Mouse (Mus musculus): Measurements from ENCODE around the gene Kat5. TPM values are rescaled to one million over a fixed set of nuclear protein-coding genes. Genes with fewer than 3 reads are reported as not detected.
A peak's percentile ranks its signal among the peaks of the same experiment; 100 is the strongest.

Gene Kat5
- total RNA-seq, 1 experiment from 2014 or later, result 89.0 TPM

DNA sequence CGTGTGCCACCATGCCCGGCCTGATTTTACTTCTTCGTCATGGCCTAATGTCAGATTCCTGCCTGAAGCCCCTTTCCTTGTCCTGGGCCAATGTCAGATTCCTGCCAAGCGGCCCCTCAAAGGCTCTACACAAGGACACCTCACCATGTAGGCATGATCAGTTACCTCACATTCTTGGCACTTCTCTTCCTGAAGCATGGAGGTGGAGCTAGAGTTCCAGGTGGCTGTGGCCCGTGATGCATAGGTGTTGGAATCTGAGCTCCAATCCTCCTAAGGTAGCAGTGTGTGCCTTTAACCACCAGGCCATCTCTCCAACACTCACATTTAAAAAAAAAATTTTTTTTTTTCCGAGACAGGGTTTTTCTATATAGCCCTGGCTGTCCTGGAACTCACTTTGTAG, 29.3 kb downstream of the Kat5 start:
- ATAC-seq (ENCODE audit: extremely low read depth, insufficient number of reproducible peaks, low FRiP score, poor library complexity, severe bottlenecking), result no peak

DNA sequence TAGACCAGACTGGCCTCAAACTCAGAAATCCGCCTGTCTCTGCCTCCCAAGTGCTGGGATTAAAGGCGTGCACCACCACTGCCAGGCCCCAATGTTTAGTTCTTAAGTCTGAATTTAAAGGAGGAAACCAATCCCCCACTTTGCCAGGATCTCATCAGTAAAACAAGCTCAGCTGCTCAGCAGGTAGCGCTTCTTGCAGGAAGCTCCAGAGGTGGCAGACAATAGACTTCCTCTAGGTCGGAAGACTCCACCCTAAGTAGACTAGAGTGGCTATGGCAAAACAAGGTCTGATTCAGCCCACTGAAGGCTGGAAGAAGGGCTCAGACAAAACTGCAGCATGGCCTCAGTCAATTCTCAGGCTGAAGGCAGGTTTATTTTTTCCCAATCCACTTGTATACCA, 30.1 kb downstream of the Kat5 start:
- ATAC-seq (ENCODE audit: extremely low read depth, insufficient number of reproducible peaks, low FRiP score, poor library complexity, severe bottlenecking), result no peak

DNA sequence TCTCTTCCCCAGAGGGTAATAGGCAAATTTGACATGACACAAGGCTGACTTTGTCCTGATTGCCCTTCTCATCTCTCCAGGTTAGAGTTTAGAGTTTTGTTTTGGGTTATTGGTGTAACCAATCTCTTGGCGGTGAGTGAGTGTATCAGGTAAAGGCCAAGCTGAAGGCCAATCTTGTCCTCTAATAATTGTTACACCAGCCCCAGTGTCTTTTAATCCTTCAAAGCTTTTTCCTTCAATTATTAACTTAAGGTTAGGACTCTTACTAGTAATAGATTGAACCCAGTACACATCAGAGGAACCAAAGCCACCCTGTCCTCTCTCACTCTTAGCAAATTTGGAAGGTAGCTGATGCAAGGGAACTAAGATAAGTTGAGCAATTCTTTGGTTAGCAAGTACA, 34.7 kb downstream of the Kat5 start:
- ATAC-seq (ENCODE audit: extremely low read depth, insufficient number of reproducible peaks, low FRiP score, poor library complexity, severe bottlenecking), result no peak

DNA sequence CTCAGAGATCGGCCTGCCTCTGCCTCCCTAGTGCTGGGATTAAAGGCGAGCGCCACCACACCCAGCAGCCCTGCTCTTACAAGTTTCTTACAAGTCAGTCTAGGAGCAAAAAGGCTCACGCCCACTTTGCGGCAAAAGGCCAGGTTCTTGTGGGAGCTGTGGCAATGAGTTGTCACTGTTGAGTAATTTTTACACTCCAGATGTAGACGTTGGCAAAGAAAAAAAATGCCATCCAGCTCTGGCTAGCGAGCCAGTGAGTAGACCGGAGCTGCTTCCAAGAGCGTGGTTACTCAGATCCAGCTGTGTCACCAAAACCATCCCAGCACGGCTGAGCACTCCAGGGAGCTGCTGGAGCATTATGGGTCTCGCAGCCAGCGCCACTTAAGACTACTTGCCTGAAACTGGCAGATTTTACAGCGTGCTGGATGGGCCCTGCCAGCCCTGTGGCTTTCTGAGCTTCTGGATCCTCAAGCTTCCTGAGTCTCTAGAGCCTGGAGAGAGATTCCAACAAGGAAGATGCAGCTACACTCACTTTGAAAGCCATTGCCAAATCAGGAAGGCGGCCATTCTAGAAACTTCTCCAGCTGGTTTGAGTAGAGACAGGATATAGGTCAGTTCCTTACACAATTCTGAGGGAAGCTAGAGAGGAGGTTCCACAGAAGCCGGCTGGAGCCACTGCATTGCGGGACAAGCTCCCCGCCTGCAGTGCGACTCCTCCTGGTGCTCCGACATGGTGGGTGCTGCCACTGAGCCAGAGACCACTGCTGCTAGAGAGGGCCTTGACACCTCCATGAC, 37.5 kb downstream of the Kat5 start:
- ATAC-seq (ENCODE audit: extremely low read depth, insufficient number of reproducible peaks, low FRiP score, poor library complexity, severe bottlenecking), result peak; percentile 13; the same call in 1 of the 2 replicates

DNA sequence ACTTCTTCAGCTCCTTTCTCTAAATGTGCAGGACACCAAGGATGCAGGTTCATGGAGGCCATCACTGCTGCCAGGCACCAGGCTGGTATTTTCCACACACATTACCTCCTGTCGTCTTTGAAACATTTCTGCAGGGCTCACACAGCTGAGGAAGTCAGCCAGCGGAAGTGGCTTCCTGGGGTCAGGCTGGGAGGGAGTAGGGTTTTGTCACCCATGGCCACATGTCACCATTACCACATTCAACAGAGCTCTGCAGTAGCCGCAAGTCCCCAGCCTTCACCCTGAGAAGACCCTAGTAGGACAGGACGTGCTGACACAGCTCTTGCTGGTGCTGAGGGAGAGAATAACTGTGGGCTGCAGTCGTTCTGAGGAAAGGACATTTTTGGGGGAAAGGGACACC, 38.2 kb downstream of the Kat5 start:
- peak; percentile 44; the same call in 1 of the 2 replicates for ATAC-seq (ENCODE audit: extremely low read depth, insufficient number of reproducible peaks, low FRiP score, poor library complexity, severe bottlenecking)

DNA sequence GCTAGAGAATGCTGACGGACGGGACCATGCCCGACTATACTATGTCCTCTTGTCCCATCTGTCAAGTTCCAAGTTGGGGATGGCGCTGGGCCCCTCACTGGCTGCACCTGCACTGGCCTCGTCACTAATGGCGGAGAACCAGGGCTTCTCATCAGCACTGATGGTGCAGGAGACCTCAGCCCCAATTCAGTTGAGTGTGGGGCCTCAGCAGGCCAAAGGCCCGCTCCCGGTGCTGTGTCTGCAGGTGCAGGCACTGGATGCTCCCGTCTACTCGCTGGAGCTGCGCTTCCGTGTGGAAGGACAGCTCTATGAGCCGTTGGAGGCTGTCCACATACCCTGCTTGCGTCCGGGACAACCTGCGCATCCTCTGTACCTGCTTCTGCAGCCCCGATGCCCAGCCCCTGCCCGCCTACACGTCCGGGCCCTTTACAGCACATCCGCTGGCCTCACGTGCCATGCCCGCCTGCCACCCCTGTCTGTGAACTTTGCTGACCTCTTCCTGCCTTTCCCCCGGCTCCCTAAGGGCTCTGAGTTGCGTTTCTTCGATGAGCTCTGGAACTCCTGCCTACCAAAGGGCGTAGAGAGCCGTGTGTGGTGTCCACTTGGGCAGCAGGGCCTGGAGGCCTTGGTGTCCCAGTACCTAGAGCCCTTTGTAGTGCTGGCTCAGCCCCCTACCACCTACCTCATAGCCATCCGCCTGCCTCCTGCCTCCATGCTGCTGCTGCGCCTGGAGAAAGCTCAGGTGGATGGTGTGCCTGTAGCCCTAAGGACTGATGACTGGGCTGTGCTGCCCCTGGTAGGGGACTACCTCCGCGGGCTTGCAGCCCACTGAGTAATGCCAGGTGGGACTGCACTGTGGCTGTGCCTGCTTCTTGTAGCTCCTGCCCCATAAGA, 39.4 kb downstream of the Kat5 start:
- ATAC-seq (ENCODE audit: extremely low read depth, insufficient number of reproducible peaks, low FRiP score, poor library complexity, severe bottlenecking), result no peak

DNA sequence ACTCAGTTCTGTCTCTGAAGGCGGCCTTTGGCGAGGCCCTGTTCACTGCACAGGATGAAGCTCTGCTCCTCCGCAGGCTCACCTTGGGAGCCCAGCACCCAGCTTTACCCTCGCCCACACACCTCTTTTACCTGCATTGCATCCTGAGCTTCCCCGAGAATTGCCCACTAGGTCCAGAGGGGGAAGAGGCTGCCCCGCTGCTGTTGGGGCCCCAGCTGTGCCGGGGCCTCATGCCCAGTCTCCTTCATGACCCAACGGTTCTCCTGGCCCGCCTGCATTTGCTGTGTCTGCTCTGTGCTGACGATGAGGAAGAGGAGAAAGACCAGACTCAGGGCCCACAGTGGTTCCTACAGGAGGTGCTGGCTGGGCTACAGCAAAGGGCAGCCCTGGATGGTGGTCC, 40.5 kb downstream of the Kat5 start:
- ATAC-seq (ENCODE audit: extremely low read depth, insufficient number of reproducible peaks, low FRiP score, poor library complexity, severe bottlenecking), result no peak

DNA sequence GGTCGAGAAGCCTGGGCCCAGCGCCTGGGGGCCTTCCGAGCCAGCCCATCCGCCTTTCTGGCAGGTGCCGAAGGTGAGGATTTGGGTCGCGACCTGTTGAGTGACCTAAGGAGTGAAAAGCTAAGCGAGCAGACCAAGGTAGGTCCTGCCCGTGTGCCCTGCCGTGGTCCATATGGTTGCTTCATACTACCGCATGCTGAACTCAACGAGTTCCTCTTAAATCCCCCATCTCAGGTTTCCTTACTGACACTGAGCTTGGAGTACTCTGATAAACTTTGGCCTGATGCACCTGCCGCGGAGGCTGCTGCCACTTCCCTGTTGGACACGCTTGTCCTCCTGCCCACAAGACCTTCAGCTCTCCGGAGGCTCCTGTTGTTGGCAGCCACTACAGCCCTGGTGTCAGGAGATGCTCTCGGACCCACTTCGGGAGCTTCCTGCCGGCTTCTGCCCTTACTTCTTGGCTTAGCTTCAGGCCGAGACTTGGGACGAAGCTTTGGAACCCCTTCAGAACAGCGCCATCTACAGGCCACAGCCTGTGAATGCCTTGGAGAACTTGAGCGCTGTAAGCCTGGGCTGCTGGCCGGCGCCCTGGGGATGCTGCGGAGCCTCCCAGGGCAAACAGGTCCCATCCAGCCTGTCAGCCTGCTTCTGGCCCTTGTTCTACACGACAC, 41.4 kb downstream of the Kat5 start:
- ATAC-seq (ENCODE audit: extremely low read depth, insufficient number of reproducible peaks, low FRiP score, poor library complexity, severe bottlenecking), result peak; percentile 40

DNA sequence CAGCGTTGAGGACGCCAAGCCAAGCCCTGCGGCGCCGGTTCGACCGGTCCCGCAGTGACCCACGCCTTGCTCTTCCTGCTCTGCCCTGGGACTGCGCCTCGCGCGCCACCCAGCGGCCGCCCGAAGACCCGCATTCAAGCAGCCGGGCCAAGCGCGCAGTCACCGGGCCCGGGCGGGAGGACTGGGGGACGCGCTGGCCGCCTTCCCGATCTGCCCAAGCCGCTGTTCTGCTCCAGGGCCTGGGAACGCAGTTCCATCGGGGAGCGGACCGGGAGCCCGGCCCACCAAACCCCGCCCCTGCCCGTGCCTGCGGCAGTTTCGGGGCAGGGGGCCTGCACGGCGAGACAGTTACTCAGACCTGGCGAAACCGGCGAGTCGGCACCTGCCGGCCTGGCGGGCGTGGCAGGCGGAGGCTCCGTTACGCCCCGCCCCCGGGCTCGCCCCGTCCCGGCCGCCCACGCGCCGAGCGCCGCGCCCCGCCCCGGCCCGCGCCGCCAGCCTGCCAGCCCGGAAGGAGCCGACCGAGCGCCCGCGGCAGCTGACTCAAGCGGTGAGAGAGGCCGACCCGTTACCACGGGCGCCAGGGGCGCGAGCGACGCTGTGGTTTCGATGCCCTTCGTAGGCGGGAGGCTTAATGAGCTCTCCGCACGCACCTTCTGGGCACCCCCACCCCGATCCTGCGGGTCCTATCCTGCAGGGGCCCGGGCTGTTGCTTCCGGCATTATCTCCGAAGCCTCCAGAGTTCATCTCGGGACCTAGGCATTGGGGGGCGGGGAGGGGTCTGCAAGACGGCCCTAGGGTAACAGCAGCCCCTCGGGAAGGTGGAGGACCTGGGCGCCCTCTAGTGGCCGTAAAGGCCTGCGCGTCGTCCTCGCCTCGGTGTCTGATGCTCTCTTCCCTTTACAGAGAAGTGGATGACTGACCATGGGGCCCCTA, 42.2 kb downstream of the Kat5 start, which contains the start of gene Ap5b1:
Gene Ap5b1, plus strand, starts transcription at position 492 of the 936 bp plus-strand sequence.
- peak; percentile 49 for ATAC-seq (ENCODE audit: extremely low read depth, insufficient number of reproducible peaks, low FRiP score, poor library complexity, severe bottlenecking)

DNA sequence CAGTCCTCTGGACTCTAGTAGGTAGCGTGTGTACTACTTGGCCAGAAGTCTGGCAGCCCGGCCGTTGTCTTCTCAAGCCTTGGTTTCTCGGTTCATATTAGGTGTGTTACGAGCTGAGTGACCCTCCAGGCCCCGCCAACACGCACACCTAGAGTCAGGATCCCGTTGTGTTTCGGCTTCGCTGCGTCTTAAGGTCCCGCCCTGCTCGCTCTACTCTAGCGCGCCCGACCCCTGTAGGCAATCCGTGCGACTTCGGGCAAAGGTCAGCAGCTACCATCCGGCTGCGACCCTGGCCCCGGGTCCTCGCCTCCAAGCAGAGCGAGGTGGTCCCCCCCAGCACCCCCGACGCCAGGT, 42.9 kb downstream of the Kat5 start:
- ATAC-seq (ENCODE audit: extremely low read depth, insufficient number of reproducible peaks, low FRiP score, poor library complexity, severe bottlenecking), result no peak

DNA sequence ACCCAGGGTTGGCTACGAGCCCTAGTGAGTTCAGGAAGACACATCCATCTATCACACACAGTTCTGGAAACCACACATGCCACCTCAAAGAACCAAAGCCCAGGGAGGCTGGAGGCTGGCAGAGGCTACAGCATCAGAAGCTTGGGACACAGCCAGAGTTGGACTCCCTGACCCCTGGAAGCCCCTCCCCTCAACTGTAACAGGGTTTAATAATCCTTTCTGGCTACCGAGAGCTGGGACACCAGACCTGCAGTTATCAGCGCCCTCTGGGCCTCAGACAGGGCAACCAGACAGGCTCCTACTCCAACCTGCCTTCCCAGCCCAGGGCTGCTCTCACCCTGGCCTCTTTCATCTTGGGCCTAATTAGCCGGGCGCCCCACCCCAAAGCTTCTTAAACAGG, 43.7 kb downstream of the Kat5 start:
- ATAC-seq (ENCODE audit: extremely low read depth, insufficient number of reproducible peaks, low FRiP score, poor library complexity, severe bottlenecking), result no peak

DNA sequence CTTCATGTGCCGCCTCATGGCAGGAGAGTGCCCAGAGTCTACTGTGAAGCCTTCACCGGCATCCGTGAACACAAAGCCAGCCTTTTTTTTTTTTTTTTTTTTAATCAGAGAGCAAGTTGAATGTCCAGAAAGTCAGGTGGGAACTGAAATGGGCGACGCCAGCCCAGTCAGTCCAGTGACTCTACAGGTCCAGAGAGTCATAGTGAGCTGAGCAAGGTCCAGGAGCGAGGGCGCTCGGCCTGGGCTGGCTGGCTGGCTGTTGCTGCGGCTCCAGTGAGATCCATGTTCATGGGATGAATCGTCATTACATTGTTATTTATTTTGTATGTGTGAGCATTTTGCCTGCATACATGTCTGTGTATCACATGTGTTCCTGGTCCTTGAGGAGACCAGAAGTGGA, 47.3 kb downstream of the Kat5 start:
- no peak for ATAC-seq (ENCODE audit: extremely low read depth, insufficient number of reproducible peaks, low FRiP score, poor library complexity, severe bottlenecking)

DNA sequence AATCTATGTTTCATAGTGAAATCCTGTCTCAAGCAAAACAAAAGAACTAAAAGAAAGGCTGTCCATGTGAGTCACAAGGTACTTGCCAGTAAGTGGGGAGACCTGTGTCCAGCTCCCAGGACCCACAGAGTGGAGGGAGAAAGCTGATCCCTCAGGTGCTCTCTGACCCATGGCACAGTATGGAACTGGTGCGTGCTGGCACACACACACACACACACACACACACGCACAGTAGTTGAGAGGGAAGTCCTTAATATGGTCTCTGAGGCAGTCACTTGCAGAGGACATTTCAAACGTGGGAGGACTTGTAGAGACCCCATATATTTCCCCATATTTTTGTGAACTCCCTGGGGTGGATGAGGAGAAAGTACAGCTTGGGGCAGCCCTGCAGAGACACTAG, 48.2 kb downstream of the Kat5 start:
- ATAC-seq (ENCODE audit: extremely low read depth, insufficient number of reproducible peaks, low FRiP score, poor library complexity, severe bottlenecking), result no peak

DNA sequence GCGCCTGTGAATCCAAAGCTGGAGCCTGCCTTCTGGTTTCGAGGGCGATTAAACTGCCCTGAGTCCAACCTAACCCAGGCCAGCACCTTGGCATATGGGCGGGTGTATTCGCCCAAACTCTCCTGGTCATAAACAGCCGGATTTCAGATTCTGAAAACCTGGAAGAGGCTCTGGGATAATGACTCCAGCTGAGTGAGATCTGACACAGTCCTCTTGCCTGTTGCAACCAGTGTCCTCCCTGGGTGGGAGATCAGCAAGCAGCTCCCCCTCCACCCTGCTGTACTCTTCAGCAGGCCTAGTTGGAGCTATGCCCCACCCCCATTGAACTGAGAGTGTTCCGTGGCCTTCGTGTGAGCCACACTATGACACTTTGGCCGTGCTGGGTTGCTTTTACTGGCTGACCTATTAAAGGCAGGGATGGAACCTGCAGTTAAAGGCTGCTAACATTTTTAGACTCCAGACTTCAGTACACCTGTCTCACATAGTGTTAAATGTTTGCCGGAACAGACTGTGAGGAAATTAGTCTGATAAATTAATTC, 48.7 kb downstream of the Kat5 start:
- no peak for ATAC-seq (ENCODE audit: extremely low read depth, insufficient number of reproducible peaks, low FRiP score, poor library complexity, severe bottlenecking)

DNA sequence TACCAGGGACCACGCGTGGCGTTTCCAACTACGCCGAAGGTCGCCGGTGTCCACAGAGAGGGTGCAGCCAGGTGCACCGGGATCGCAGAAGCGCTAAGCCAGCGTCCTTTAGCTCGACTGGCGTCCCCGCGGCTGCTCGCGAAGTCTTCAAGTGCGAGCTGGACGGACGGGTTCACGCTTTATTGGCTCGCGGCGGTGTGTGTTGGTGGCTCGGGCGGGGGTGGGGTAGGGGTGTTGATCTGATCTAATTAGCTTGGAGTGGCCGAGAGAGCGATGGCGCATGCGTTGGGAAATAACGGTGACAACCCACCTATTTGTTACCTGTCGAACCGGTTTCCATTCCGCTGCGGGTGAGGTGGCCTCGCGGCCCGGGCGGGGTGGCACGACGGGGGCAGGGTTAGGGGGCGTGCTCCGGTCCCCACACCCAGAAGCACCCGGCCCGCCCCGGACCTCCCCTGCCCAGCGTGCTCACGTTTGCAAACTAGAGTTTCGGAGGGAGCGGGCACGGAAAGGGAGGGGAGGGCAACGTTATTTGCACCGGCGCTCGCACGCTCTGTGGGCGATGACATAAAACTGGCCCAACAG, 49.5 kb downstream of the Kat5 start, which contains the start of gene Ovol1:
Gene Ovol1, minus strand, starts transcription at position 190 of the 585 bp plus-strand sequence.
- ATAC-seq (ENCODE audit: extremely low read depth, insufficient number of reproducible peaks, low FRiP score, poor library complexity, severe bottlenecking), result no peak

DNA sequence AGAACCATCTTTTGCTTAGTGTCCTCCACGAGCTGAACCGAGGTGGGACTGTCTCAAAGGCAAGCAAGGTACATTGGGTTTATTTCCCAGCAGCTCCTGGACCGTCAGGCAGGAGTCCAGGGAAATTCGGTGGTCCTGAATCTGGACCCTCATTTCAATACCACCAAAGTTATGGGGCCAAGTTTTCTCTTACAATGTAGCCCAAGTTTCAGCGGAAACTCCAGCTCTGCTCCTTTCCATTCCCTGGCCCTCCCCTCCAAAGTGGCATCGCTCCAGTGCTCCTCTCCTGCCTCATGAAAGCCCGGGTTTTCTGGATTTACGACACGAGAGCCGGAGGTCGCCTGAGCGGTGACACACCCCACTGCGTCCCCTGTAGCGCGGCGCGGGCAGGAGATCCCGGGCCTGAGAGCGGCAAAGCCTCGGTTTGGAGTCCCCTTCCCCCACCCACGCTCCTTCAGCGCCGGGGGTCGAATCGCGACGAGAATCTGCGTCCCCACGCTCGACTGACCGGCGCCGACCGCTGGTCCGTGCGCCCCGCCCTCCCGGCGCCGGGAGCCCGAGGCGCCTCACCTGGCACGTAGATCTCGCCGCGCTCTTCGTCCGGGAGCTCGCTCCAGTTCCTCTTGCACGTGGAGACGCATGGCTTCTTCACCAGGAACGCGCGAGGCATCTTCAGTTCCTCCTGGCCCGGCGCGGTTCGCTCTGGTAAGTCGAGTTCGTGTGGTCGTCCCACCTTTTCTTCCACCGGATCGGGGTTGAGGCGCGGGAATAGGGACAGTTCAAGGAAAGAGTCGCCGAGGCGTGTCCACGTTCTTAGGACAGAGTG, 50.2 kb downstream of the Kat5 start:
- no peak for ATAC-seq (ENCODE audit: extremely low read depth, insufficient number of reproducible peaks, low FRiP score, poor library complexity, severe bottlenecking)

DNA sequence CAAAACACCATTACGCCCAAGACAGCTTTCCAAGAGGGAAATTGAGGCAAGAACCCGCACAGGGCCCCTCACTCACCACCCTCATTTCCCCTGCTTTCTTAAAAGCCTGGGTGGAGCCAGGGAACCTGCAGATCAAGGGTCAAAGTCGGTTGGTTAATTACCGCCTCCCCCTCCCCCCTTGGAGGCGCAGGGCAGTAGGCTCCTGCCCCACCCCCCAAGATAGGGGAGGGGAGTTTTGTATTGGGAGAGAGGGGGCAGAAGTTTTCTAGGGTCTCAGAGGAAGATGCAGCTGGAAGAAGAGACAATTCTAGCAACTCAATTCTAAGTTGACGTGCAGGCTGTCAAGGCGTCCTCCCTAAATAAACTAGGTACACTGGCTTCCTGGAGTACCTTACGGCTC, 50.8 kb downstream of the Kat5 start:
- no peak for ATAC-seq (ENCODE audit: extremely low read depth, insufficient number of reproducible peaks, low FRiP score, poor library complexity, severe bottlenecking)

Measured in neutrophil, adult 5-6 weeks (primary cell).